Mouse (Mus musculus) CD8-positive naive resting alpha-beta T cell, adult 57 days (primary cell): ENCODE results near the gene Dnmt3a. TPM values are rescaled to one million over a fixed set of nuclear protein-coding genes. Genes with fewer than 3 reads are reported as not detected.

Source experiments
- total RNA-seq: library from RNA; stranded (reverse); gene quantifications from one replicate; pipeline ENCODE4 v1.2.4, GENCODE M21; 2023

Dnmt3a gene
- 86.0 TPM for total RNA-seq

DNA sequence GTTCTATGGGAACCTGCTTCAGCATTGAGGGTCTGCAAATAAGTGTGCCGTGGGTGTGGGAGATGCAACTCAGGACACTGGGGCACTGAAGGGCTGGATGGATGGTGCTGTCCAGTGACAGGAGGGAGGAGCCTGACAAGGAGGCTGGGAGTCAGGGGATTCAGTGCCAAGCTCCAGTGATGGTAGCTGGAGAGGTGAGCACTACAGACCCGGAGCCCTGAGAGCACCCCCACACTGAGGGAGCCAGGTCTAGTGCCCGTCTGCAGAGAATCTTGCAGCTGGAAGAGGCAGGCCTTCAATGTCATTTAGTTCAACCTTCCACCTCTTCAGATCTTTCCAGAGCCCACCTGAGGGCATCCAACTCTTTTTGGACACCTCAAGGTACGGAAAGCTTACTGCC is at the start of gene Dnmt3a:
Gene Dnmt3a, plus strand, starts transcription at position 156 of the 400 bp plus-strand sequence.

DNA sequence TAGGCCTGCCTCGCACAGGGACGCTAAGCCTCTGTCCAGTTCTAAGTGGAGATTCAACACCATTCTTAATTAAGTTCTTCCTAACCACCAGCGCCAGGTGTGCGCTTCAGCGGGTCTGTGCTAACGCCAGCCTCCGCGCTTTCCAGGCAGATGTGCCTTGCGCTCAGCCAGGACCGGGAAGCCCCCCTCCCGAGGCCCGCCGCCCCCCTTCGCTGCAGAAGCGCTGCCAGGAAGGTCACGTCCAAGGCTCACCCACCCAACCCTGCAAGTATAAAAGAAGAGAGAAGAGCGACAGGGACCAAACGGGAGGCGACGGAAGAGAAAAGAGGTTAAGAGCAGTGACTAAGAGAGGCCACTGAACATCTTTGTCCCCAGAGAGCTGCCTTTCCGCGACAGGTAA is 148.8 kb downstream of the Dnmt3a start, which contains the start of gene Pomc:
Gene Pomc, plus strand, starts transcription at position 301 of the 400 bp plus-strand sequence.

Other genes with a start within 250 kb of the Dnmt3a start
- 72.9 TPM for gene Dtnb, start 233.6 kb upstream of the Dnmt3a start, total RNA-seq
- 1.3 TPM for gene Pomc, start 148.9 kb downstream of the Dnmt3a start, total RNA-seq
- gene Efr3b, start 232.9 kb downstream of the Dnmt3a start, total RNA-seq = not detected